Mouse (Mus musculus) embryonic fibroblast, embryonic 13.5 days (primary cell): ENCODE results near the gene Rab35.

Experiments
- CTCF ChIP-seq: IDR thresholded peaks from 2 replicates; pipeline ENCODE4 v1.5.1; 2011; ENCODE audit warnings: mild to moderate bottlenecking, control low read depth, low read length, moderate library complexity, borderline replicate concordance; ENCODE audit not compliant: insufficient read depth
- POLR2A ChIP-seq: IDR thresholded peaks from 2 replicates; pipeline ENCODE4 v1.6.1; 2011; ENCODE audit warnings: low read depth, mild to moderate bottlenecking, control low read depth, low read length, moderate library complexity

DNA sequence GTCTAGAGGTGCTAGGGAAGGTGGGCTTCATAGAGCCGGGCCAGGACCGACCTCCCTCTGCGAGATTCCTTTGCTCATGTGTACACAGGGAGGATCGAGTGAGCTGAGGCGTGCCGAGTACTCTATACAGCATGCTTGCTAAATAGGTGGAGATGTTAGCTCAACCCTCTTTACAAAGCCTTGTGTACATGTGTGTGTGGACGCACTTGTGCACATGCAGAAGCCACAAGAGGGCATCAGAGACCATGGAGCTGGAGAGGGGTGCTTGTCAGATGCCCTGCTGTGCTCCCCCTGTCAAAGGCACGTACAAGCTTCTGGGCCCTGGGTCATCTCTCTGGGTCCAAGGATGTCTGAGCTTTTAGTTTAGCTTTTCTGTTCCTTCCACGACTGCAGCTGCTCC, 12.5 kb downstream of the Rab35 start:
- TF ChIP-seq CTCF, result no peak
- TF ChIP-seq POLR2A, result no peak
